20 mouse cellular contexts compared by ENCODE assay signal in genomic region chr12:98910096-98910495, GRCm38 (mm10). TPM values are rescaled to one million over a fixed set of nuclear protein-coding genes. Genes with fewer than 3 reads are reported as not detected.
A peak's percentile ranks its signal among the peaks of the same experiment; 100 is the strongest.
DNase-seq lines count a peak whose midpoint lies in the region; ATAC-seq lines count a peak whose summit lies in the region.
"Had no signal": no experiment of that assay in that cellular context is flagged by ENCODE, and none has a peak within 500 bp of the region (broad histone marks: within the 10 kb centered on the region; RNA-seq: fewer than 3 reads in every experiment).

No protein-coding gene starts in this region.

- no peak for ATAC-seq in heart, embryonic 12.5 days (ENCODE audit: insufficient number of reproducible peaks, low FRiP score)
- ATAC-seq: forebrain, embryonic 14.5 days; intestine, embryonic 15.5 days had no signal

- WGBS in heart, embryonic 12.5 days, result 58% methylated on average over 9 of the region's 9 CpGs

- no peaks in the 10 kb centered on the region for H3K9me3 ChIP-seq in heart, embryonic 12.5 days (replicated peaks)
- H3K9me3 ChIP-seq: embryonic facial prominence, embryonic 10.5 days; forebrain, embryonic 10.5 days; hindbrain, embryonic 10.5 days; intestine, embryonic 15.5 days; kidney, embryonic 15.5 days had no signal

- H3K4me2 ChIP-seq in heart, embryonic 12.5 days, result no peak overlapping the region
- H3K4me2 ChIP-seq: hindbrain, embryonic 14.5 days; intestine, embryonic 15.5 days; kidney, embryonic 15.5 days had no signal

- H3K27ac ChIP-seq in heart, embryonic 12.5 days (ENCODE audit: poor library complexity, severe bottlenecking), result peak overlapping the region; percentile 56; the same call in 1 of the 2 replicates
- H3K27ac ChIP-seq: embryonic facial prominence, embryonic 10.5 days; forebrain, embryonic 10.5 days; gastrocnemius, adult 2 months; hindbrain, embryonic 10.5 days; hindbrain, embryonic 14.5 days; intestine, embryonic 15.5 days; kidney, embryonic 15.5 days had no signal

- no peaks in the 10 kb centered on the region for H3K27me3 ChIP-seq in heart, embryonic 12.5 days (replicated peaks)
- H3K27me3 ChIP-seq: intestine, embryonic 15.5 days; kidney, embryonic 15.5 days had no signal

- H3K4me1 ChIP-seq in heart, embryonic 12.5 days (replicated peaks), result peaks cover 6% of the 10 kb centered on the region; the same call in 1 of the 2 replicates
- H3K4me1 ChIP-seq: embryonic facial prominence, embryonic 10.5 days; forebrain, embryonic 10.5 days; hindbrain, embryonic 10.5 days; intestine, embryonic 15.5 days; kidney, embryonic 15.5 days had no signal

- no peaks in the 10 kb centered on the region for H3K36me3 ChIP-seq in heart, embryonic 12.5 days
- H3K36me3 ChIP-seq: embryonic facial prominence, embryonic 10.5 days; forebrain, embryonic 10.5 days; hindbrain, embryonic 10.5 days; intestine, embryonic 15.5 days; kidney, embryonic 15.5 days had no signal

- H3K9ac ChIP-seq in heart, embryonic 12.5 days, result no peak overlapping the region
- H3K9ac ChIP-seq: hindbrain, embryonic 14.5 days; intestine, embryonic 15.5 days; kidney, embryonic 15.5 days had no signal

- DNase-seq in heart, adult 9 months (ENCODE audit: low spot score in 2 of 2), result no peak
- DNase-seq in 3T3-L1 (ENCODE audit: low read depth, low spot score), result peak; percentile 29
- peak; percentile 40 for DNase-seq in brain, adult 2 months (ENCODE audit: low read depth, low spot score)
- peak; percentile 10 to 20 for DNase-seq in heart, postnatal 10 days
- DNase-seq in layer of hippocampus, postnatal 14 days (ENCODE audit: low spot score in 2 of 2), result no peak
- DNase-seq in testis, postnatal 10 days (ENCODE audit: low spot score), result no peak
- DNase-seq: adrenal gland, postnatal 14 days; cerebellum, adult 2 months; cerebellum, postnatal 10 days; gastrocnemius, adult 2 months; gastrocnemius, postnatal 25 days; kidney, adult 2 months had no signal

- intact Hi-C loops in heart, postnatal 10 days (cut with DNase I), result no loop called here

- no peak overlapping the region for H3K4me3 ChIP-seq in heart, embryonic 12.5 days
- H3K4me3 ChIP-seq: embryonic facial prominence, embryonic 10.5 days; forebrain, embryonic 10.5 days; gastrocnemius, adult 2 months; hindbrain, embryonic 10.5 days; intestine, embryonic 15.5 days; kidney, embryonic 15.5 days had no signal

RNA-seq across cellular contexts. Expression of gene Eml5, which starts 8.8 kb away (rescaled TPM):
- polyA plus RNA-seq in heart, embryonic 12.5 days (2016; fragmentation: Nextera tagmentation; extraction: Ambion mirVana), result 5.4 and 5.5 TPM in 2 replicates
- 1 to 10 TPM; 2.9 to 3.9 TPM for total RNA-seq in heart, postnatal 10 days (2021)
- 10 to 100 TPM; 66.2 to 82.7 TPM for total RNA-seq in layer of hippocampus, postnatal 14 days (2021)

RNA-seq across cellular contexts. Expression of gene Ttc8, which starts 10.3 kb away (rescaled TPM):
- 16.2 and 16.5 TPM in 2 replicates for polyA plus RNA-seq in heart, embryonic 12.5 days (2016; fragmentation: Nextera tagmentation; extraction: Ambion mirVana)
- 10 to 100 TPM in 1 of 2 experiments, 1 to 10 TPM in 1; 8.5 to 13.2 TPM for total RNA-seq in heart, postnatal 10 days (2021)
- 10 to 100 TPM; 29.7 to 29.8 TPM for total RNA-seq in layer of hippocampus, postnatal 14 days (2021)

Comparison
In these comparisons a context has a peak if more than half of its experiments do, and no peak if none do; other contexts are left out.
1. DNase-seq: peak in 3T3-L1 (single experiment), brain, adult 2 months (single experiment) and heart, postnatal 10 days (2 of 2); none in heart, adult 9 months (0 of 2), layer of hippocampus, postnatal 14 days (0 of 2) and testis, postnatal 10 days (single experiment).
2. RNA of gene Eml5, which starts 8.8 kb away (total RNA-seq): 66.2 to 82.7 TPM in layer of hippocampus, postnatal 14 days; 2.9 to 3.9 TPM in heart, postnatal 10 days; every median in the first group is over 10 times any median in the second.